Mouse (Mus musculus): ENCODE data around the gene Ubald2.
A peak's percentile ranks its signal among the peaks of the same experiment; 100 is the strongest.
"Not testable (repeated sequence)": the region's sequence is repeated elsewhere in the genome, so short reads cannot be mapped to it uniquely, and the experiment has no call there.

The Ubald2 gene

DNA sequence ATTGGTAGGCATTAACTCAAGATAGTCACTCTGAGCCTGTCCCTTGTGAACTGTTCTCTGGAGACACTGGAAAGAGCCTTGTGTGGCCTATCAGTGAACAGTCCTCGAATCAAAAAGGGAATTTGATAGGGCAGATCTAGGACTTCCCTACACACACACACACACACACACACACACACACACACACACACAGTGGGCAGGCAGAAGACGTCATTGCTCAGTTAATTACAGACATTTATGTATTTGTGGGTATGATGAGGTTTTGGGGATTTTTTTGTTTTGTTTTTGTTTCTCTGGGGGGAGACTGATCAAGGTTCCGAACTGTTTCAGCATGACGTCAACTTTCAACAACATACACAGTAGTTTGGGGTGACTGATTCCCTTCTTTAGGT, 20.3 kb upstream of the Ubald2 start:
- no peak for DNase-seq (ENCODE audit: inconsistent ontology term)

DNA sequence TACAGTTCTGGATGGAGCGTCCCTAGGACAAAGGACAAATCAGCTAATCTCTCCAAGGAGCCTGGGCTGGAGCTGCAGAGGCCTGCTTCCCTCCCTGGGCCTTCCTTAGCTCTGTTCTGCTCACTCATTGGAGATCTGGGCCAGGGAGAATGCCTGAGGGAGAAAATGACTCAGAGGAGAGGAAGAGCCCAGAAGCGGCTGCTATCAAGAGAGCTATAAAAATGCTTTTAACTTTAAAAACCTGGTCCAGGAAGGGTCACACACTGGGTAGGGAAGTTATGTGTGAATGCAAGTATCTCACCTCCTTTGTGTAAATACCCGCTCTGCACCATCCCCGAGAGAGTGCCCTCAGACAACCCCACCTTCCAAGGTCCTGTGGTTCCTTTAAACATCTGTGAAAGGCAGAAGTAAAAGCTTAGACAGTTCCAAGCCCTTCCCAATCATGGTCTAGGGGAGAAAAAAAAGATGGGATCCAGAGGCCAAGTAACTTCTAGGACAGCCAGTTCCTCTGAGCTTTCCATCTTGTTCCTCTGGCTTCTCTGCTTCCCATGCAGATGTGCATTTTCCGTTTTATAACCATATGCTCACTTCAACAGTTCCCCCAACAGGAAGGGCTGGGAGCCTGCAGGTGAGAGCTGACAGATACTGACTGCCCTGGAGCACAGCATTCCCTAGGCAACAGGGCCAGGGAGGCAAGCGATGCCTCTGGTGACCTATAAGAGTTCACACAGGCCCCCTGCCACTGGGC, 17.5 kb upstream of the Ubald2 start:
- DNase-seq (ENCODE audit: inconsistent ontology term): peak; percentile 34

DNA sequence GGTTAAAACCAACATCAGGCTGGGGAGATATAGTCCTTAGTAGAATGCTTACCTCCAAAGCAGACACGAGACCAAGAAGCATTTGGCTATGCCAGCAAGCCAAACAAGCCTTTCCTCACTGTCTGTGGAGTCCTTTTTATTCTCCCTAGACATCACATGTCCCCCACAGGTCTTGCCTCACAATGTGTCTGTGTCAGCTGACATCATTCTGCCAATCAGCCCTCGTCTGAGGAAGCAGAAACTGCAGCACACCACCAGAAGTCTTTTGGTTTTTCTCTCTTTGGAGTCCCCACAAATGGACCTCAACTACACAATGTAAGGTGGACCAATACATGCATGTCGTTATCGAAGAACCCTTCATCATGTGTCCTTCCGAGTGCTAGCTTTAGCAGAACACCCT, 16.8 kb upstream of the Ubald2 start:
- no peak for DNase-seq (ENCODE audit: inconsistent ontology term)

DNA sequence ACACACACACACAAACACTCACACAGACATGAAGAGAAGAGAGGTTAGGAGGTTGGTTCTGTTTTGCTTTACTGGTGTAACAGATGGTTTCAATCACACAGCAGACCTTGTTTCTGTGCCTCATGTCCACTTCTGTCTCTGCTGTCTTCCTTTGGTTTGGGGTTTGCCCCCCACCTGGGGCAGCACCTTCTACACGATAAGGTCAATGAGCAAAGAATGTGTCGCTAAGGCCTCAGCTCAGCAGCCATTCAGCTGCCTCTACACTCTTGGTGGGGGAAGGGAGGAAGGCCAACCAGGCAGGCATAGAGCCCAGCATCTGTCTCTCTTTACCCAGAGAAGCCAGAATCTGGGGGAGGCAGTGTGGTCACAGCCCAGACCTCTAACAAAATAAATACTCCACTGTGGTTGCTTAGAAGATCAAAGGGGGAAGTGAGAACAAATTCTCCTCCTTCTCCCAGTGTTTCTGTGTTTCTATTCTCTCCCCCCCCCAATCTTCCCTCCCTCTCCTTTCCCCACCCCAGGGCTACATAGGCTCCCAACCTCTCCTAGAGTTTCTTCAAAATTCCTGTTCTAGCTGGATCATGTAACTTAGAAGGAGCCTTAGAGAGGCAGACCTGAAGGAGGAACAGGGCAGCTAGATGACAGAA, 15.6 kb upstream of the Ubald2 start:
- DNase-seq (ENCODE audit: inconsistent ontology term): no peak

DNA sequence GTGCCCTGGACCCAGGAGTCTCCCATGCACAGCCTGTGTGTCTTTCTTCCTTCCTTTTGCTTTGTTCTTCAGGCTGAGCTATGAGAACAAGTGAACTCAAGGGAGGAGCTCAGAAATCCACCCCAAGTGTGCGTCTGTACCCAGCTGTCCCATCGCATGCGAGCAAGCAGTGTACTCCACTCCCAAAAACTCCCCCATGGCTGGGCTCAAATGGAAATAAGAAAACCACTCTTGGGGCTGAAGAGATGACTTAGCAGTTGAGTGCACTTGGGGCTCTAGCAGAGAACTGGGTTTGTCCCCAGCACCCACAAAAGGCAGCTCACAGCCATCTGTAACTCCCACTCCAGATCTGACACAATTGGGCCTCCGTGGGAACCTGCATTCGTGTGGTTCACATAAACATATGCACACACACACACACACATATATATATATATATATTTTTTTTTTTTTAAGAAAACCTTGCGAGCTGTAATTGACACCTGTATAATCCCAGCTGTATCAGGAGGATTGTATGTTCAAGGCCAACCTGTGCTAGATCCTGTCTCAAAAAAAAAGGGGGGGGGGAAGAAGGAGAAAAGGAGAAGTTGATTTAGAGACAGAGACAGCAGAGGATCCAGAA, 14.9 kb upstream of the Ubald2 start:
- DNase-seq (ENCODE audit: inconsistent ontology term): no peak

DNA sequence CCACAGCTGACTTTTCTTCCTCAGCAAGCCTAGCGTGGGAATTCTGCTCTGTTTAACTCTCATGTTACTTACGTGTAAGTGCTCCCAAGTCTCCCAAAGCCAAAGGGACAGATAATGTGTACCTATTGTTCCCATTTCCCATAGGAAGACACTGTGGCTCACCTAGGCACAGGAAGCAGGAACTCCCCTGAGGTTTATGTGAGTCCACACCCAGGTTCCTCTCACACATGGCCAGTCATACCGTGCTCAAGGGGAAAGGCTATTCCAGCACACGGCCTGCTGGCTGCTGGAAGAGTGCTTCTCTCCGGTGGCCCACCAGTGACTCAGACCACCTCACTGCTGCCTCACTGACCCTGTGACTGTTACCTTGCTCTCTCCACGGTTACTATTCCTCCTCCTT, 12.8 kb upstream of the Ubald2 start:
- no peak for DNase-seq (ENCODE audit: inconsistent ontology term)

DNA sequence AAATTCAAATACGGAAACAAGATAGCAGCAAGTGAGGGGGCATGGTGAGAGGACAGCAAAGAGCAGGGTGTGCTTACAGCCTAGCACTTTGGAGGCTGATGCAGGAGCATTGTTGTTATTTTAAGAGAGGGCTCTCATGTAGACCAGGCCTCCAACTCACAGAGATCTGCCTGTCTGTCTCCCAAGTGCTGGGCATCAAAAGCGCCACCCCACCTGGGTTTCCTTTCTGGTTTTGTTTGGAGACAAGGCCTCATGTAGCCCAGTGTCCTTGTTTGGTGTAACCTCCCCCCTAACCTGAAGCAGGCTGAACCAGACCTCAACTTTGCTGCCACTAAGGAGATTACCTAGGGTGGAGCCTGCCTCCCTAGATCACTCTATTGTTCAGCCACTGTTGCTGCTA, 11.3 kb upstream of the Ubald2 start:
- DNase-seq (ENCODE audit: inconsistent ontology term): no peak

DNA sequence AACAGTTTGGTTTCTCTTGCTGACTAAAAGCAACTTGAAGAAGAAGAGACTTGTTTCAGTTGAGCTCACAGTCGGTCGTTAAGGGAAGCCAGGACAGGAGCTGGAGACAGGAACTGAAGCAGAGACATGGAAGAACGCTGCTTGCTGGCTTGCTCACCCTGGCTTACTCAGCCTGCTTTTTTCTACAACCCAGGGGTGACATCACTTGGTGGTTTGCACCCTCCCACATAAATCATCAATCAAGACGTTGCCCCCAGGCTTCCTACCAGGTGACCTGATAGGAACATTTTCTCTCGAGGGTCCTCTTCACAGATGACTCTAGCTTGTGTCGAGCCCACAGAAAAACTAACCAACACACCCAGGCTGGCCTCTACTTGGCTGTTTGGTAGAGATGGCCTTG, 10.7 kb upstream of the Ubald2 start:
- DNase-seq (ENCODE audit: inconsistent ontology term): no peak

DNA sequence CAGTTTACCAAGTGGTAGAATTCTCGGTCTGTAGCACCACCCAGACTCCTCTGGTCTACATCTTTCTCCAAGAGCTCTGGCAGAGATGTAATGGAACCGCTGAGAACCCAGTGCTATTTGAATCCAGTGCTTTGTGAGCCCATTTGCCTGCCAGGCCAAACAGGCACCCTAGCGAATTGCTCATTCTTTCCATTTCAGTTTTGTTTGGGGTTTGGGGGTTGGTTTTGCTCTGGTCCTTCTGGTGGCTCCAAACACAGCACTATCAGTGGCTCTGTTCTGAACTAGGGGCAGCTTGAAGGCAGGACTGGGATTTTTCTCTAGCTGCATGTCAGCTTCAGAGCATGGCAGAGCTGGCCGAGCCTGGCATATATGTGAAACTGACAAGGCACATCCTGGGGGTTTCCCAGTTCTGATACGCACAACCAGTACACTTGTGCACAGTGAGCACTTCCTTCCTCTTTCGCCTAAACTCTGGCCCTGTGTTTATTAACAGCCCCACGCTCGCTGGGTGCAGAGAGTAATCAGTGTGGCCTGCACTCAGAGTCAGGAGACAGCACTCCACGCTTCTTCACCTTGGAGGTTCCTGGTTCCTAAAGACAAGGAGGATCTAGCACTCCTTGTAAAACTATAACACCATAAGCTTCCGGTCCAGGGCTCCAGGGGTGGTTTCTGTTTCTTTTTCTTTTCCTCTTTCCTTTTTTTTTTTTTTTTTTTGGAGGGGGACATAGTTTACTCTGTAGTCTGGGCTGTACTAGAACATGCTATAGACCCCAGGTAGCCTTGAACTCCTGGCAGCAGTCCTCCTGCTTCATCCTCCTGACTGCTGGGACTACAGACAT, 9.9 kb upstream of the Ubald2 start:
- DNase-seq (ENCODE audit: inconsistent ontology term): no peak

DNA sequence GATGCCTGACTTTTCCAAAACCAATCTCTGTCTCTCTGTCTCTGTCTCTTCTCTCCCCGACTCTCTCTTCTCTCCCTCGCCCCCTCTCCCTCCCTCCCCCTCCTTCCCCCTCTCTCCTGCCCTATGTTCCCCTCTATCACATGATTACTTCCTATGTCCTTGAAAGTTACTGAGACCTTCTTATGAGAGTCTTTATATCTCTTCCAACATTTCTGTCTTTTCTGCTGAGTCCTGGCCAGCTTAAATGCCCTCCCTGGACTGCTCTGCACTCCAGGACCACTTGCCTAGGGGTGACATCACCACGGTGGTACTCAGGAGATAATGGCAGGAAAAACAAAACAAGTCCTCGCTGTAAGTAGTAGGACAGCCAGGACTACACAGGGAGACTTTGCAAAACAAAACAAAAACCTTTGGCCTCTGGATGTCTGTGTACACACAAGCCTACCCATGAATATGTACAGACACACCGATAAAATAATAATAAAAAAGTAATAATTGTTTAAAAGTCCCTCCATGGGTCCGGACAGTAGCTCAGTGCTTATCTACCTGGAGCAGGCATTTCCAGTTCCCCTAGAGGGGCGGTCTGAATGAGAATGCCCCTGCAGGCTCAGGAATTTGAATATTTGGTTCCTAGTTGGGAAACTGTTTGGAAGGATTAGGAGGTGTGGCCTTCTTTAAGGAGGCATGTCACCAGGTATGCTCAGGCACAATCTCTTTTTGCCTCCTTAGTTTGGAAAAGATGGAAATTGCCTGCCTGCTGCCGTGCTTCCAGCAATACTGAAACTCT, 9.1 kb upstream of the Ubald2 start:
- DNase-seq (ENCODE audit: inconsistent ontology term): no peak

DNA sequence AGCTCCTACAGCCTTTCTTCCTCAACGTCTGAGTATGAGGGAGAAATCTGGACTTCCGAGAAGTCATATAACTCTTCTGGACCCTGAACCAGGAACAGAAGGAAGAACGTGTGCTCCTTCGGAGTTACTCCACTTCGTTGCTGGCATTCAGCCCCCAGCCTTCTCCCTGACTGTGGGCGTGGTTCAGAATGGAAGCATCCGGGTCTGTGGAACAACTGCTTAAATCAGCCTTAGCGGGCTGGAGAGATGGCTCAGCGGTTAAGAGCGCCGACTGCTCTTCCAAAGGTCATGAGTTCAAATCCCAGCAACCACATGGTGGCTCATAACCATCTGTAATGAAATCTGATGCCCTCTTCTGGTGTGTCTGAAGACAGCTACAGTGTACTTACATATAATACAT, 7.6 kb upstream of the Ubald2 start:
- DNase-seq (ENCODE audit: inconsistent ontology term): not testable (repeated sequence)

DNA sequence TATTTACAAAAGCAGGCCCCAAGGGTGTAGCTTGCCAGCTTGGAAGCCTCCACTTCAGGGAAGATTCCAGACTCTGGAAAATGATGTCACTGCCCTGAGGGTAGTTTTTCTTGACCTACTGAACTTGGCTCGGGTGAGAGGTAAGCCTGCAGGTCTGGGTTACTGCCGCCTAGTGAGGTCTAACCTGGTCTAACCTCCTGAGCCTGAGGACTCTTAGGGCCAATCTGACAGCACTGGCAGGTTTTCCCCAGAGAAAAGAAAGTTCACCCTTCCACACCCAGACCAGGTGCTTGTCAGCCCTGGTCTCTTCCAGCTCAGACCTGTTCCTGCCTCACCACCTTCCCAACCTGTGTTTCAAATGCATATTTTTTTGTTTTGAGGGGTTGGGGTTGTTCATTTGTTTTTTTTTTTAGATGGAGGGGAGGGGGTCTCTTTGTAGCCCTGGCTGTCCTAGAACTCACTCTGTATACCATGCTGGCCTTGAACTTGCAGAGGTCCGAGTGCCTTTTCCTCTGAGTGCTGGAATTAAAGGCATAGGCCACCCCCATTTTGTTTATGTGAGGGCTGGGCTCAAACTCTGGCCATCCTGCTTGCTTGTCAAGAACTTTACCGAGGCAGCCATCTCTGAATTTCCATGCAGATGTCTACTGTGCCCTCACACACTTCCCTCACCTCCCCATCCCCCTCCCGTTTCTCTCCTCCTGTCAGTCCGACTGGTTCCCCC, 6.9 kb upstream of the Ubald2 start:
- no peak for DNase-seq (ENCODE audit: inconsistent ontology term)

DNA sequence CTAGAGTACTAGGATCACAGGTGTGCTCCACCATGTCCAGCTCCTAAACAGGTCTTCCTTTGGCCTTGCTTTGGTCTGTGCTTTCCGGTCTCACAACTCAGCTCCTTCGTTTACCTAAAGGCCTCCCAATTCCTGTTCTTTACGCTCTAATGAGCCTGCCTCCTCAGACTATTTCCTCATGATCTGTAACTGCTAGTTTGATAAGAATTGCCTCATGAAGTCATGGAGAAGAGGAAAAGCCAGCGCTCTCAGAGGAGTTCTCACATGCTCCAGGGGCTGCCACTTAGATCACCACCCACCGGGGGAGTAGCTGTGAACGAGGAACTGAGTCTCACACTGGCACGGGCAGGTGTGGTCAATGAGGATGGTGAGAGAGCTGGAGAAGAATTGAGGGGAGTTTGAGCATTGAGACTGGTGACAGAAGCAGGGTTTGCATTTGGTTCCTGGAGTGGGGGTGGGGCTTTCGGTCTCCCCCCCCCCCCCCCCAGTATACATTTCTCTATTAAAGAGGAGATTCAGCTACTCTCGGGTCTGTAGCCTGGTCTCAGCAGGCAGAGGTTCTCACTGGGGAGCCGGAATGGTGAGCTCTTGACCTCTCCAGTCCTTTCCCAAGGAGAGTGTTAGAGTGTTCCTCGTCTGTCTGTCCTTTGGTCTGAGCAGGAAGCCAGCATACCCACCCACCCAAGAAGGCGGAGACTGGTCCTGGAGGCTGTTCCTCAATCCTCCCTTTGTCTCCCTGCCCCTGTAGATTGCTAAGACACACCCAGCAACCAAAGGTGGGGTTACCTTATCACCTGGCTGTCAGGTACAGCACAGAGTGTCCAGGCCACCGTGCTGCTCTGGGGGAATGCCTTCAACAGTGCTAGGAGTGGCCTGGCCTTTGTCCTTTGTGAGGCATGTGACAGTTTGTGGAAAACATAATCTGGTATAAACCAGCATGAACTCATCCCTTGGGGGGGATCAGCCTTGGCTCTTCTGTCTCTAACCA, 4.7 kb upstream of the Ubald2 start:
- no peak for DNase-seq (ENCODE audit: inconsistent ontology term)

DNA sequence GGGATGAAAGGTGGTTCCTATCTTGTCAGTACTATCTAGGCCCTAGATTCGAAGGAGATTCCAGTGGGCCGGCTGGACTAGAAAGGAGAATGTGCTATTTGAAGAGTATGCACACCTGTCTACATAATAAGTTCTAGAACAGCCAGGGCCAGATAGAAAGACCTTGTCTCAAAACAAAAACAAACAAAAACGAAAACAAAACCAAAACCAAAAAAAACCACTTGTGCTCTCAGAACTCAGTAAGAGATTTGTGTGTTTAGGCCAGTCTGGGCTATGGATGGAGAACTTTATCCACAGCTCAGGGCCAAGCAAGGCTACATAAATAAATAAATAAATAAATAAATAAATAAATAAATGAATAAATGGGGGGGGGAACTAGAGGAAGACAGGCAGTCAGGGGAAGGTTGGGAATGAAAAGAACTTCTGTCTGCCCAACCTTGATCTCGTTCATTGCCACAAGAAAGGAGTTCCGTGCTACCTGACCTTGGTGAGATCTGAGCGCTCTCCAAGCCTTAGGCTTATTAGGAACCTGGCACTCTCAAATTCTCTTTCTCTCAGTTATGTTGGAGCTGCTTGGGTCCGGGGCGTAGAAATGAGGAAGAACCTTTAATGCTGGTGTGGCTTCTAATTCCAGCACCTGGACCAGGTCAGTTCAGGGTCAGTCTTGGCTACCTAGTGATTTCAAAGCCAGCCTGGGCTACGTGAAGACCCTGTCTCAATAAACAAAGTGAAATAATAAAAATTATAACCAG, 3.9 kb upstream of the Ubald2 start:
- DNase-seq (ENCODE audit: inconsistent ontology term): no peak

DNA sequence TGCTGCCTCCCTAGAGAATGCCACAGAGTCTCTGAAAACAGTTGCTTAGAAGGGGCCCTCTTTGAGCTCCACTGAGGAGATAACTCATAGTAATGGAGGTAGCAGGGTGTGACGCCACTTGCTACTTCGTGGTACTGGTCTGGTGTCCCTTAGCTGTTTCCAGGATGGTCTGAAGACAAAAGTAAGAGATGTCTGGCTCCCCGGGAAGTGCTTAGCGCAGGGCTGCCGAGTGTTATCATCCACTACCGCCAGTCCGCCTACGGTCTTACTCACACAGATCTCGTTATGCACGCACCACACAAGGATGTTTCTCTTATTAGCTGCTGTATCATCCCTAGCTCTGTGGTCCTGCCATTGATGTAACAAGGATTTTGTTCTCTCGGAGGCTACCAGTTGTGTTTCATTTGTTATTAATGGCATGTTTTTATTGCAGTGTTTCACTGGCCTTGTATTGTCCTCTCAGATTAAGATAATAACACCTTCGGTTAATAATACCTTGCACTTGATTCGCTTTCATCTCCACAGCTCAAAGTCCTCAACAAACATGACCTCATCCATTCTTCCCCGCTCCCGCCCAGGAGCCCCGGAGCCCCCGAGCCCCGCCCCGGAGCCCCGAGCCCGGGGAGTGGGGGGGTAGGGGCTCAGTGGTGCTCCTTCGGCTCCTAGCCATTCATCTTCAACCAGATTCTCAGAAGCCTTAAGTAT, 3.0 kb upstream of the Ubald2 start:
- DNase-seq (ENCODE audit: inconsistent ontology term): no peak

DNA sequence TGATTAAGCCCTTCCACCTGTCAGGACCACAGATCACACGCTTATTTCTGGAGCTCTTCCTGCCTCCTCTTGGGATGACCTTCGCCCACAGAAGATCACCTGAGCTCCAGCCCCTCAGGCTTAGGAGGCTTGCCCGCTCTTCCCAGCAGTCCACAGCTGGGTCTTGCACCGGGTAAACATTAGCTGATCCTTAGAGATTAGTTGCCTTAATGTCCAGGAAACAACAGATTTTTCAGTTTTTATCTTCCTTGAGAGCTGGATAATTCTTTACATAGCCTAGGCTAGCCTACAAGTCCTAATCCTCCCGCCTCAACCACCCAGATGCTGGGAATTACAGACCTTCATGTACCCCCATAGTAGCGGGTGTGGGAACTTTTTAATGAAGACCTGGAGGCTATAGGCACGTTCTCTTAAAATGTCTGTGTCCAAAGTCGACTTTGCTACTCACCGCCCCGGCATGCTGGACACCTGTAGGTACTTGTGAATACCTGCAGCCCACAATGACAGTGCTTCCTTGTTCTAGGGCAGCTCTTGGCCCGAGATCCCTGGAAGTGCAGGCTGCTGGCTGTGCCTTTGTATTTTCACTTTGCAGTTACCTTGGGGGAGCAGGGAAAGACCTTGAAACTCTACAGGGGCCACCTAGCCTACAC, 2.3 kb upstream of the Ubald2 start:
- no peak for DNase-seq (ENCODE audit: inconsistent ontology term)

DNA sequence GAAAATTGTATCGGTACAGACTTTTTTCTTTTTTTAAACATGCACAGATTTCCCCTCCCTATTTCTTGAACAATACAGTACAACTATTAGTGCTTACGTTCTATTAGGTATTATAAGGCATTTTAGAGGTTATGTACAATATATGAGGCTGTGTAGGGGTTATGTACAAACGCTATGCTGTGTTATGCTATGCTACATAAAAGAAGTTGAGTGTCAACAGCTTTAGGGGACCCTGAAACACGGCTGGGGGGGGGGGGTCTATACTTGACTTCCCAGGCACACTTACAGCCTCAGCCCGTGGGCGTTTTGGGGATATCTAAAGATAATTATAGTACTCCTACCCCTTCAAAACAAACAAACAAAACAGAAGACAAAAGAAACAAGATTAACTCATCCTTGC, 1.8 kb upstream of the Ubald2 start:
- no peak for DNase-seq (ENCODE audit: inconsistent ontology term)
